Mouse (Mus musculus) yolk sac, embryonic 10.5 days (tissue): ENCODE data around the gene Zmpste24.

Experiments
- DNase-seq: peaks from one replicate; pipeline ENCODE4 v3.0.0-alpha.2; 2017; ENCODE audit warnings: low spot score

The Zmpste24 gene

DNA sequence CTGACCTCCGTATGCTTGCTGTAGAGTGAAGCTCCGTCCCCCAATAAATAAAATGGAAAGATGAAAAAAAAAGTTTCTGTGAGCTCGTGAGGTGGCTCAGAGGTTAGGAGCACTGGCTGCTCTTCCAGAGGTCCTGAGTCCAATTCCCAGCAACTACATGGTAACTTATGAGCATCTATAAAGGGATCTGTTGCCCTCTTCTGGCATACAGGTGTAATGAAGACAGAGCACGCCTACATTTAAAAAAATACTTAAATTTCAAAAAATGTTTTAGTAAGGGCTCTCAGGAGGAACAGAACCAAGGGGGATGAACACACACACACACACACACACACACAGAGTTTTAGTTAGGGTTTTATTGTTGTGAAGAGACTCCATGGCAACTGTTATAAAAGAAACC is 66.6 kb downstream of the Zmpste24 start:
- no peak for DNase-seq

DNA sequence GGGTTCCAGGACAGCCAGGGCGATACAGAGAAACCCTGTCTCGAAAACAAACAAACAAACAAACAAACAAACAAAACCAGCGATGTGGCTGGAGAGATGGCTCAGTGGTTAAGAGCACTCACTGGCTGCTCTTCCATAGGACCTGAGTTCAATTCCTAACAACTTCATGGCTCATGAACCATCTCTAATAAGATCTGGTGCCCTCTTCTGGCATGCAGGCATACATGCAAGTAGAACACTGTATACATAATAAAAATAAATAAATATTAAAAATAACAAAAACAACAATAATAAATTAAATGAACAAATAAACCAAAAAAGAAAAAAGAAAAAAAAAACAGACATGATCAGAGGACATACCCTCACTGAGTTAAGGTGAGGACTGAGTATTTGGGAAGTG is 68.4 kb downstream of the Zmpste24 start:
- DNase-seq, result no peak

DNA sequence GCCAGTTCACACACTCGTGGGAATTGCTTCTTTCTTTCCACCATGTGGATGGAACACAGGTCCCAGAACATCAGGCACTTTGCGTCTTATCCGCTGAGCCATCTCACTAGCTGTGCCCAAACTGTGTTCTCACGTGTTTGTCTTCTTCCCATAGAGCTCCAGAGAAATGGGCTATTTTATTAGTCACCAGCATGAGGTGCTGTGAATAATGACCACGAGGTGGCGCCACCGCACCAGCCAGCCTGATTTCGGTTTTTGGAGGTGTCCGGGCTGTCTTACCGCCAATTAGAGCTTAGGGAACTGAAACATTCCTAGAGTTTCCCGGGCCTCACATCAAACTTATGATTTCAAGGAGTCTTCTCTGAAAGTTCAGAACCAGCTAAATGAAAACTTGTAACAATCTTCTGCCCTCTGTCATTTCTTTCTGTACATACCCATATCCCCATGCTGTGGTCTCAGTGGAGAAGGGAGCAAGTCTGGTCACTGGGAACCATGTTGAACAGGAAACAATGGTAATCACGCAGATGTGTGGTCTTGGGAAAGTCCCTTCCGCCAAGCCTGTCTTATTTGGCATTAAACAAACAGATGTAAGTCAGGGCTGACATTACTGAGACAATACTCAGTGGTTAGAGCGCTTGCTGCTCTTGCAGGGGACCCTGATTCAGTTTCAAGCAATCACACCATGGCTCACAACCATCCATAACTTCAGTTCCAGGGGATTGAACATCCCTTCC is 69.2 kb downstream of the Zmpste24 start:
- no peak for DNase-seq

DNA sequence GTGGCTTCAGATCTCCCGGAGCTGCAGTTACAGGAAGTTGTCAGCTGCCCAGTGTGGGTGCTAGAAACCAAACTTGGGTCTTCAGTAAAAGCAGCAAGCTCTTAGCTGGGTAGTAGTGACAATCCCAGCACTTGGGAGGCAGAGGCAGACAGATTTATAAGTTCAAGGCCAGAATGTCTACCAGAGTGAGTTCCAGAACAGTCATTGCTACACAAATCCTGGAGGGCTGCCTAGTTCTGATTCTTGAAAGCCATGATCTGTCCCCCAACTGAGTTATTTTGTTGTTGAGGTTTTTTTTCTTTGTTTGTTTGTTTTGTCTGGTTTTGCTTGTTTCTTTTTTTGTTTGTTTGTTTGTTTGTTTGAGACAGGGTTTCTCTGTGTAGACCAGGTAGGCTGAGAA is 69.9 kb downstream of the Zmpste24 start:
- DNase-seq, result no peak

DNA sequence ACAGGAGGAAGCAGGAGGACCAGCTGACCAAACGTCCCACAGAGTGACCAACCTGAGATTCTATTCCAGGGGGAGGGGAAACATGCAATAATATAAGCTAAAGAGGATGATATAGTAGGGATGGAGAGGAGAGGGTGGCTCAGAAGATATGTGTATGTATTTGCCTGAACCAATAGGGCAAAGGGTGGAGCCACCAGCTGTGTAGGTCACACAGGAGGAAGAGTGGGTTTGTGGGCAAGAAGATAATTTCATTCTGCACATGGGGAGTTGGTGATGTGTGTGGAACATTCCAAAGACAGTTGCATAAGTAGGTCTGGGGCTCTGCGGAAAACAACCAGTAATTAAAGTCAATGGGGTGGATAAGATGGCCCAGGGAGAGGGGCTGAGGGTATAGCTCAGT is 72.4 kb downstream of the Zmpste24 start:
- no peak for DNase-seq

DNA sequence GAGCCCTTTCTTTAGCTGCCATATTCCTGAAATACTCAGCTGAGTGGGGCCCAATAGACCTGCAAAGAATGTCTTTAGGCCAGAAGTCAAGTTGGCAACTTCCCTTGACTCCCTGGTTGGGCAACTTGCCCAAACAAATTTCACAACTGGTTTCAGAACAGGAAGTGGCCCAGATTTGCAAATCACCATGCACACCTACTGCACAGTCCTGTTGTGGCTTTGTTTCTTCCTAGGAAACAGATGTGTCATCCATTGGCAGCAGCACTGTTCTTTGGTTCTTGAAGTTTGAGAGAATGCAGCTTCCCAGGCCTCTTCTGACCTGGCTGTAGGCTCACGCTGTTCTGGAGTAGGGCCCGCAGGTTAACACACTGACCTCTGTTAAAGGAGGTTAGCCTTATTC is 74.1 kb downstream of the Zmpste24 start:
- no peak for DNase-seq

DNA sequence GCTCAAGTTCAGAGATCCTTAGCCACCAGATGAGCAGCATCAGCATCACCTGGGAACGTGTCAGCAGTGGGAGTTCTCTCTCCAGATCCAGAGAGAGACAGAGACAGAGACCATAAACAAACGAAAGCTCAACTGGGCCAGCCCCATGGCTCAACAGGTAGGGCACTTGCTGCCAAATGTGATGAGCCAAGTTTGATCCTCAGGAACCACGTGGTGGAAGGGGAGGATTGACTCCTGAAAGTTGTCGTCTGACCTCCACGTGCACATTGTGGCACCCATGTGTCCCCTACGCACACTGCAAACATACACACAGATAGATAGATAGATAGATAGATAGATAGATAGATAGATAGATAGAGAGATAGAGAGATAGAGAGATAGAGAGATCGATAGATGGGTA is 74.6 kb downstream of the Zmpste24 start:
- DNase-seq, result no peak

DNA sequence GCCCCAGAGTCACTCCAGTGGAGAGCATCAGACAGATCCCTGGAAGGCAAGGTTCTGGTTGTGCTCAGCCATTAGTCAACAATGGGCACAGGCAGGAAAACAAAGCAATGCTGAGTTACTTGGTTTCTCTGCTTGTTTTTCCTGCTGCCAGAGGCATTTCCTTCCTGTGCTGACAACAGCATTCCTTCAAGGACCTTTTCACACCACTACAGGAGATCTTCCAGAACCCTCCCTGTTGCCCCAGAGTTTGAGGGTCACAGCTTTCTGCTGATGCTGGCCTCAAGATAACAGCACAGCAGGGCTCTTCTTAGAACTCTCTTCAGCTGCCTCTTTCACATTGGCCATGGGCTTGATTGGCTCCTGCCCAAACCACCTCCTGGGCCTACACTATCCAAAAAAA is 76.1 kb downstream of the Zmpste24 start:
- DNase-seq, result peak; percentile 80

DNA sequence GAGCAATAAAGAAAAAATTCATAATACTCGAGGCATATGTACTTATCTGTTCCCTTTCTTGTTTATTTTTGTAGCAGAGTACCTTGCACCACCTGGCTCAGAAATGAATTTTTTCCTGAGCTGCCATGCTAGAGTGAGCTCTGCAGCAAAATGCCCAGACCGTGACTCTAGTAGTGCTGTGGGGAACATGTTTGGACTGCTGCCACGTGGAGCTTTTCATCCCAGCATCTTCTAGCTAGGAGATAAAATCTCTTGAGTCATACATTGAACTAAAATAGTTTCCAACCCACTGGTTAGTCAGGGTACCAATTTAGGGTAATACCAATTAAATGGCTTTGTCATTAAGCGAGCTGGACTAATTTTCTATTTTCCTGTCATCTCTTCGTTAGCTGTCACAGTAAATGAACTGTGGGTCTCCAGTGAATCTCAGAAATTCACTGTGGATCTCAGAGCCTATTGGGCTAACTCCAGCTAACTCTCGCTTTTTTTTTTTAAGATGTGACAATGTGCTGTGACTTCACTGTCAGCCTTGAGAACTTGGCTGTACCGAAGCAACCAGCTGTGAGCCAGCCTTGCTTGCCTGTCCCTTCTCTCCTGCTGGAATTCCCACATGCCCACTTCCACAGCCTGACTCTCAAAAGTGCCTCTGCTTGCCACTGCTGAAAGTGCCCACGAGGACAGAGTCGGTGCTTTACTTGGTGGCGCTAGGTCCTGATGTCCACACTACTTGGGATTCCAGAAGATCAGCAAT is 77.8 kb downstream of the Zmpste24 start:
- DNase-seq, result no peak

DNA sequence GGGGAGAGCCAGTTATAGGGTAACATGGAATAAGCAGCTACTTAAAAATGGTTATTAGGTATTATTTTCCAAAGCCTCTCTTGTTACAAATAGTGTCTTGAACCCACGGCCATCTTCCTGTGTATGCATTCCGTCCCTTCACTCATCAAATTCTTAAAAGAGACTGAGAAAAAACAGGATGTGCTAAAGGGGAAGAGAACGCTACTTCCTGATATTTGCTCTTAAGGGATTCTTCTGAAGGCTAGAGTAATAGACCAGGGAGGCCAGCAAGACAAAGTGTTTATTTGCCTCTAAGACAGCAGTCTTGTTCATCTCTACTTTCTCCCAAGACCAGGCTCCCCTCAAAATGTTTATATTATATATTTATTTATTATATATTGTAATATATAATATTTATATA is 79.8 kb downstream of the Zmpste24 start:
- no peak for DNase-seq

DNA sequence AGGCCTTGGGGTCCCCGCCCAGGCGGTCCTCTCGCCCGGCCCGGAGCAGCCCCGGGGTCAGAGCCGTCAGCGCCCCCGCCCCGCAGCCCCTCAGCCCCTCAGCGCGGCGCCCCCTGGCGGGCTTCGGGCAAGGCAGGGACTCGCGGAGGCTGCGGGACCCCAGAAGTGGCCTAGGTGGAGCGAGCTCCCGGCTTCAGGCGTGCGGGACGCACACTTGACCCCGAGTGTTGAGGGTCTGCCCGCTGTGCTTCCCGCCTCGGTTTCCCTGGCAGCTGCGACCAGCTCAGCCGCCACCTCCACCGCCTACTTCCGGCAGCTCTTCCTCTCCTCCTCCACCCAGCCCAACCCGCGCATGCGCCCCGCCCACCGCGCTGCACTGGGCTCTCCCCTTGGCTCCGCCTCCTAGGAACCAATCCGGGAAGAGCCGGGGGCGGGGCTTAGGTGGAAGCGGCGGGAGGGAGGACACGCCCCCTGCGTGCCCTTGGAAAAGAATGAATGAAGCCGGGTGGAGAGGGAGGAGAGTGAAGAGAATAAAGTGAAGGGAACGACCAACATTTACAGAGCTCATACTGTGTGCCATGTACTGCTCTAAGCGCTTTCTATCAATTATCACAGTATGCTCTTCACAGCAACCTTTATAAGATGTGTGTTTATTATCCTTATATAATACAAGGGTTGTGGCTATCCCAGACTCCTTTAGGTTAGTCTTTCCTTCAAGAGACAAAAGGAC is 80.9 kb downstream of the Zmpste24 start, which contains the start of gene Smap2:
Smap2 (minus strand) TSS at position 320 of the 730 bp plus-strand sequence.
- DNase-seq, result peak; percentile 98

DNA sequence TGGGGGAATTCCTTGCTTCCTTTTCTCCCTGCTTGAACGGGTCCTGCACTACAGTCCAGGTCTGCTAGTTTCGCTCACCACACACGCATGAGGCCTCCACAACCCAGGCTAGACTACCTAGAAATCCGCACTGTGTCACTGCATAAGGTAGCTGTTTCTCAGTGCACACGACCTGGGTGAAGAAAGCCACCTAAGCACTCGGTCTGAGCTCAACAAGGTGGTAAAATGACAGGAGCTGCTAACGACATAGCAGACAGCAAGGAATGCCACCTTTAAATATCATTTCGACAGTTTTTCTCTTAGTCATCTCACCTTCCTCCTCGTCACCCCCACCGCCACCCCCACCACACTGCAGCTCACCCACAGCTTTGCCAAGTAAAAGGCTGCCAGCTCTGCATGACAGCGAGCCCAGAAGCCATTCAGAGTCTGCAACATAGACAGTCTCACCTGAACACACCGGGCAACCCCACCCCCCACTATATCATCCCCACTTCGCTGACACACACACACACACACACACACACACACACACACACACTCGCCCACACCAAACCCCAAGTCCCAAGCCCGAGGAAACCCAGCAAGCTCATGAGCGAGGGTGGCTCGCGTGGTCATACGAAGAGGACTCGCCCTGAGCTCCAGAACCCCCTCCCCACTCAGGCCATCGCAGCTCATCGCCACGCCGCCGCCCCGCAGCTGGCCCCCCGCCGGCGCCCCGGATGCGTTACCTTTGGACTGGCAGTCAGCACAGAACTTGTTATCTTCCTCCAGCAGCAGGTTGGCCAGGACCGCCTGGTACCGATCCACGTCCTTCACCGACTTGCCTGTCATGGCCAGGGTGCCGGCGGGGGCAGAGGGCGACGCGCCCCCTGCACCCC is 81.8 kb downstream of the Zmpste24 start:
- no peak for DNase-seq

DNA sequence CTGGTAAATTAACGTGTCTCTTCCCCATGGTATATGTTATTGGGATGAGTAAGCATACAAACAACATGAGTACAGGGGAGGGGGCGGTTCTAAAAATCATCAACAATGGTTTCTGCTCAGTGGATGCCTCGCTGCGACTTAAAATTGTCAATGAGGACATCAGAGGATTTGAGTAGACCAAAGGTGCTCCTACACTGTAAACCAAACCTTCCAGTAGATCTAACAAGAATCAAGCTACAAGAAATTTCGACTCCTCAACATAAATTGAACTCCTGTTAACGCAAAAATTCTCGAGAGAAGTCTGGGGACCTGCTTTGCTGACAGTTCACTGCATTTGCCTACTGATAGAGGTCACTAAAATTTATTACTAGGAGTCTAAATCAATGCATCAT is 82.8 kb downstream of the Zmpste24 start:
- no peak for DNase-seq

DNA sequence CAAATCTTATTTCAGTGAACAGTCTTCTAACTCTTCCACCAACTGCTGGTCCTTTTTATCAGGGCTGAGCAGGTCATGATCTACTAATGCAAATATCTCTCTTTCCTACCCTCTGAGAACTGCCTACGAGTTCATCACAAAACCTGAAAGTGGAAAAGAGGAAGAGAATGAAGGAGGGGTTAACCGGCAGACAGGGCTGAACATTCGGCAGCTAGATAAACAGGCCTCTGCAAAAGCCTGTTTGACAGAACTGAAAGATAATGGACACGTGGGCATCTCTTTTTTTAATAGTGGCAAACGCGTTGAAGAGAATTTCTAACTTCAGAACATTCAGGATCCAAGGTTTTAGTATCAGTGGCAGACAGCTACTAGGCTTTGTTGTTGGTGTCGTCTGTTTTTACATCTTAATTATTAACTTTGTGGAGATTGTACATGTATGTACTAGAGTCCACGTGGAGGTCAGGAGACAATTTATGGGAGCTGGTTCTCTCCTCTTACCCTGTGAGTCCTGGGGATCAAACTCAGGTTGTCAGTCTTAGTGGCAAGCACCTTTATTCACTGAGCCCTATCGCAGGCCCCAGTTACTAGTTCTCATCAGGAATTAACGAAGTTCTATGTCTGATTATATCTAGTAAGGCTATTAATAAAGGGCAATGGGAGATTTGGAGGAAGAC is 83.3 kb downstream of the Zmpste24 start:
- no peak for DNase-seq

DNA sequence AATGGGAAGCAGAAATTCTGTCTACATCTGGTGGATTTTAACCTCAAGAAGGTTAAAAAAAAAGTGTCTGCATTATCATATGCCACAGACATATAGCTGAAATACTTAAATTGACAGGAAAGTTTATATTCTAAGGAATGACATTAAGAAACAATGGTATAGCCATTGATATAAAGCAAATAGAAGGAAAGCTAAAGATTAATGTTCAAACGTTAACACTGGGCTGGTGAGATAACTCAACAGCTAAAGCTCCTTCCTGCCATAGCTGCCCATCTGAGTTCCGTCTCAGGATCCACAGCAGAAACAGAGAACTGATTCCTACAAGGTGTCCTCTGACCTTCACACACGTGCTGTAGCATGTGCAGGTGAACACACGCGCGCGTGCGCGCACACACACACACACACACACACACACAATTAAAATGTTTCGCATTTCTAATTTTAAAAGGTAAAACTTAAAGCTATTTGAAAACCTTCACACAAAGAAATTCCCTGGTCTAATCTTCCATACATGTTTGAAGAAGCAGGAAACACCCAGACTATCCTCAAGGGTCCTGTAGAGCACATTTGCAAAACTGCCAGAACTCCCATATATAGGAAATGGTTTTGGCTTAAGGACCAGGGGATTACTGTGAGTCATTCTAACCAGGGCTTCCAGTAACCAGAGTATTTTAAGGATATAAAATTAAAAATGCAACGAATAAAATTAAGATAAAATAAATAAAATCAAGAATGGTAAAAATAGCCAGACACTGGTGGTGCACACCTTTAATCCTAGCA is 87.1 kb downstream of the Zmpste24 start:
- no peak for DNase-seq
